Mouse (Mus musculus): ENCODE measurements around the gene Clpsl2.
"Not testable (repeated sequence)": the region's sequence is repeated elsewhere in the genome, so short reads cannot be mapped to it uniquely, and the experiment has no call there.

Gene Clpsl2

GRCm38 (mm10) chr17:28521071-28521726 is 28.0 kb upstream of the Clpsl2 start:
- DNase-seq (ENCODE audit: low read depth): no peak

GRCm38 (mm10) chr17:28521920-28522319 is 27.3 kb upstream of the Clpsl2 start:
- DNase-seq (ENCODE audit: low read depth): no peak

- DNase-seq (ENCODE audit: low read depth): peak; percentile 39
Observed at GRCm38 (mm10) chr17:28522623-28523354, 26.4 kb upstream of the Clpsl2 start.

GRCm38 (mm10) chr17:28523355-28524008 is 25.7 kb upstream of the Clpsl2 start:
- no peak for DNase-seq (ENCODE audit: low read depth)

- DNase-seq (ENCODE audit: low read depth): no peak
Observed at GRCm38 (mm10) chr17:28524009-28524695, 25.1 kb upstream of the Clpsl2 start.

GRCm38 (mm10) chr17:28524831-28525430 is 24.3 kb upstream of the Clpsl2 start:
- no peak for DNase-seq (ENCODE audit: low read depth)

GRCm38 (mm10) chr17:28527184-28528042 is 21.8 kb upstream of the Clpsl2 start:
- DNase-seq (ENCODE audit: low read depth): no peak

- peak; percentile 32 for DNase-seq (ENCODE audit: low read depth)
Observed at GRCm38 (mm10) chr17:28528043-28528351, 21.2 kb upstream of the Clpsl2 start.

GRCm38 (mm10) chr17:28529116-28529515 is 20.1 kb upstream of the Clpsl2 start:
- no peak for DNase-seq (ENCODE audit: low read depth)

- DNase-seq (ENCODE audit: low read depth): no peak
Observed at GRCm38 (mm10) chr17:28530506-28530905, 18.7 kb upstream of the Clpsl2 start, which contains the start of gene Armc12. Armc12 (plus strand) TSS chr17:28530806.

GRCm38 (mm10) chr17:28531946-28532345 is 17.3 kb upstream of the Clpsl2 start:
- no peak for DNase-seq (ENCODE audit: low read depth)

GRCm38 (mm10) chr17:28532557-28532956 is 16.7 kb upstream of the Clpsl2 start:
- DNase-seq (ENCODE audit: low read depth): no peak

- DNase-seq (ENCODE audit: low read depth): no peak
Observed at GRCm38 (mm10) chr17:28533327-28533726, 15.9 kb upstream of the Clpsl2 start.

- DNase-seq (ENCODE audit: low read depth): no peak
Observed at GRCm38 (mm10) chr17:28537881-28538280, 11.3 kb upstream of the Clpsl2 start.

GRCm38 (mm10) chr17:28546925-28547324 is 2.3 kb upstream of the Clpsl2 start:
- no peak for DNase-seq (ENCODE audit: low read depth)

GRCm38 (mm10) chr17:28548550-28548949 is 661 bp upstream of the Clpsl2 start:
- no peak for DNase-seq (ENCODE audit: low read depth)

- peak; percentile 53 for DNase-seq (ENCODE audit: low read depth)
Observed at GRCm38 (mm10) chr17:28553040-28553793, 4.0 kb downstream of the Clpsl2 start.

- not testable (repeated sequence) for DNase-seq (ENCODE audit: low read depth)
Observed at GRCm38 (mm10) chr17:28554021-28554420, 4.8 kb downstream of the Clpsl2 start.

- DNase-seq (ENCODE audit: low read depth): no peak
Observed at GRCm38 (mm10) chr17:28556635-28557396, 7.6 kb downstream of the Clpsl2 start.

- DNase-seq (ENCODE audit: low read depth): no peak
Observed at GRCm38 (mm10) chr17:28557772-28558171, 8.6 kb downstream of the Clpsl2 start.

Measured in fibroblast of lung, adult 2 months (primary cell).